Mouse (Mus musculus) liver (tissue): Measurements from ENCODE around the gene Nup214.
A peak's percentile ranks its signal among the peaks of the same experiment; 100 is the strongest.

Experiments used
- DNase-seq: peaks from one replicate; pipeline ENCODE4 v3.0.0-alpha.2; 2020; ENCODE audit warnings: mixed read lengths

Nup214 gene

GRCm38 (mm10) chr2:31974141-31974808 lies at the start of gene Nup214:
TSS of gene Nup214 (plus strand) at chr2:31974436.
- DNase-seq, result peak; percentile 98

GRCm38 (mm10) chr2:31924811-31925210 lies 49.4 kb upstream of the Nup214 start:
- DNase-seq, result no peak

GRCm38 (mm10) chr2:31925936-31926335 lies 48.3 kb upstream of the Nup214 start:
- no peak for DNase-seq

GRCm38 (mm10) chr2:31929664-31930063 lies 44.6 kb upstream of the Nup214 start:
- DNase-seq, result no peak

- DNase-seq, result no peak
Measured at GRCm38 (mm10) chr2:31934551-31934950, 39.7 kb upstream of the Nup214 start.

GRCm38 (mm10) chr2:31935054-31935453 lies 39.2 kb upstream of the Nup214 start:
- no peak for DNase-seq

- no peak for DNase-seq
Measured at GRCm38 (mm10) chr2:31938298-31938697, 35.9 kb upstream of the Nup214 start.

- DNase-seq, result no peak
Measured at GRCm38 (mm10) chr2:31943011-31943410, 31.2 kb upstream of the Nup214 start.

GRCm38 (mm10) chr2:31945580-31945979 lies 28.7 kb upstream of the Nup214 start:
- no peak for DNase-seq

DNA sequence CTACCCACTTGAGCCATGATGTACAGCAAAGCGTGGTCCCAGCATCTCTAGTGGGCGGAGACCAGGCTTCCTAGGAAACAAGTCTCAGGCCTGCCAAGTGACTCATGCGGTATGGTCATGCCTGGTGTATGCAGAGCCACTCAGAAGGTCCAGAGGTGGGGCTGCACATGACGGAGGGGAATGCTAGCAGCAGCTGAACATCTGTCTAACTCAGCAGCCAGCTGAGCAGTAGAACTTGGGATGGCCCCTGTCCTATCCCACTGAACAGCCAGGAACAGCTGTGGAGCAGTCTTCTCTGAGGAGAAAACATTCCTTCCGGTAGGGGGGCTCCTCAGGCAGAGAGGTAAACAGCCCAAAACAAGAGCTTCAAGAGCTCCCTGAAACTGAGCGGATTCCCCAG lies 25.8 kb upstream of the Nup214 start:
- DNase-seq, result no peak

GRCm38 (mm10) chr2:31948801-31949200 lies 25.4 kb upstream of the Nup214 start:
- DNase-seq, result no peak

DNA sequence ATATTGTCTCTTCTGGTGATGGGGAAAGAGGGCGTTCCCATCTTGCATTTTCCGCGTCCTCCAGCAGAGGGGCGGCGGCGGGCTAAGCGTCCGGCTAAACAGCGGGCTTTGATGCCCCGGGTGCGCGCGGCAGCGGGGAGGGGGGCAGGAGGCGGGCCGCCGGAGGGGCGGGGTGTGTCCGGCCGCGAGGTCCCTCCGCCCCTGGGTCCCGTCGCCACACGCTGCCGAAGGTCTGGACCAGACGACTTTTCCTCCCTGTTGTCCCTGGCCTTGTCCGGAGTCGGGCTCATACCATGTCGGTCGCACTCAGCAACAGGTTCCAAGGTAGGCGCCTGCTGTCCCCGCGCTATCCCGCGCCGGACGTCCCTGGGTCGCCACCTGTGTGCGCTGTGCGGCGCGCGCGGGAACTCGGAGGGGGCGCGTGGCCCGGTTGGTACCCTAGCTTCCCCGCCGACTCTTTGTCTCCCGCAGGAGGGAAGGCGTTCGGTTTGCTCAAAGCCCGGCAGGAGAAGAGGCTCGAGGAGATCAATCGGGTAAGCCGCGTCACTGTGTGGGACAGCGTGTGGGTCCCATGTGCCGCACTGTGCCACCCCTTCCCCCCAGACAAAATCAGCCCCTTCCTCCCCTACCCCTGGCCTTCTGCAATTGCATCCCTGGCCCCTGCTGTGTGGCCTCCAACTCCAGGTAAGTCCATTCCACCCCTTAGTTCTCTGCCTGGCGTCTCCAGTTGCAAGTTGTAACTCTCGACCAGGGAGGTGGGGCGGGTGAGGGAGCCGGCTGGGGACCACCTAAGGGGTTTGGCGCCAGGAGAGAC lies 24.0 kb upstream of the Nup214 start, which contains the start of gene Aif1l:
TSS of gene Aif1l (plus strand) at position 82 of the 814 bp plus-strand sequence.
- DNase-seq, result peak; percentile 55

DNA sequence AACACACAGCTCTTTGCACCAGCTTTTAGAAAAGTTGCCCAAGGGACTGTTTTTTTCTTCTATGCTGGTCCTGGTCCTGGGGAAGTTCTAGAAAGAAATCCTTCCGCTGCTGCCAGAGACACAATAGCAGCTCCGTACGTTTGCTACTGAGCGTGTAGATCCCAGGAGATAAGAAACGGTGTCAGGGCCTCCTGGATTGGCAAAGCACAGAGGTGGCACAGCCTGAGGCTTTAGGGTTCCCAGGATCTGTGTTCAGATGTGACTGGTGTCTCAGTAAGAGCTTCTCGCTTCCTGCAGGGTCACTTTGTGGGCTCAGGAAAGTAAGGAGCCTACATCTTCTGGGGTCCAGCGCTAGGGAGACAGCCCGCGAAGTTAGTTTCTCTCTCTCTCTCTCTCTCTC lies 23.3 kb upstream of the Nup214 start:
- DNase-seq, result no peak

- no peak for DNase-seq
Measured at GRCm38 (mm10) chr2:31952236-31952635, 22.0 kb upstream of the Nup214 start.

- DNase-seq, result no peak
Measured at GRCm38 (mm10) chr2:31952725-31953124, 21.5 kb upstream of the Nup214 start.

DNA sequence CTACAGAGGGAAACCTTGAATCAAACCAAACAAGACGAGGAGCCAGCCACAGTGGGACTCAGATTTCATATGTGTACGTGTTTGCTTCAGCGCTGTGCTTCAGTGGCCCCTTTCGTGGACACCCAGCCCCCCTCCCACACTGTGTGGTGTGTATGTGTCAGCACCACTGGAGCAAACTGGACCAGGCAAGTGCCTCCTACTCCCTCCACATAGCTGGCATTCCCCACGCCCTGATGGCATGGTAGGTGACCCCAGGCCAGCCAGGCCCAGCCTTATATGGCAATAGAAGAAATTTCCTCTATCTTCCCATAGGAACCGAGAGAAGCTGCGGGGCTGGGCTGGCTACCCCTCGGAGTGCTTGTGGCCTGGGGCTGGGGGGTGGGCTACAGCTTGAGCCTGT lies 20.5 kb upstream of the Nup214 start:
- no peak for DNase-seq

DNA sequence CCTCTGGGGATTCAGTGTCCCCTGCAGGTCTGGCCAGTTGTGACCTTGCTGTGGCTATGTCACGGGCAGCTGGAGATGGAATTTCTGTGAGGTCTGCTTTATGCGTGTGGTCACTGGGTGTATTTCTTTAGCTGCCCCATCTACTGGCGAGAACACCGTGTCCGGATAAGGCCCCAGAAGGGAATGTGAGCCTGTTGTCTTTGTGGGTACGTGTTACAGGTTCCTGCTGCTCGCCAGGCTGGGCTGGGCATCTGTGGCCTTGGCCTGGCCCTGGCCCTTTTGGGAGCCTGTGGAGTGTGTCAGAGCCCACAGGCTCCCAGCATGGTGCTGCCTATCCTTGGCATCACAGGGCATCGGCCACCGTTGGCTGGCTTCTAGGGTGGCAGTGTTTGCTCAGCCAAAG lies 19.5 kb upstream of the Nup214 start:
- no peak for DNase-seq

DNA sequence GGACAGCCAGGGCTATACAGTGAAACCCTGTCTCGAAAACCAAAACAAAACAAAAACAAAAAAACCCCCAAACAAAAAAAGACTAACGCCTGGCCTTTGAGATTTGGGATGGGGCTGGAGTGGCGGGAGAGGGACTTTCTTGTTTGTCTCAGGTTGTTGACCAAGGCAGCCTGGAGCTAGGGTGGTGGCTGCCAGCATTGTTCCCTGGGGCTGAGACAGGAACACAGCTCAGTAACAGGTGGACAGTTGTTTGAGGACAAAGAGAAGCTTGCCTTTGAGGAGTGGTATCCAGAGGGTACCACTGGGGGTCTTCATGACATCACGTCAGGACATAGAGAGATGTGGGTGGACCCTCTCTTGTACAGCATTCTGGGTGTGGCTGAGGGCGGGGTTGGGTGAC lies 18.6 kb upstream of the Nup214 start:
- no peak for DNase-seq

DNA sequence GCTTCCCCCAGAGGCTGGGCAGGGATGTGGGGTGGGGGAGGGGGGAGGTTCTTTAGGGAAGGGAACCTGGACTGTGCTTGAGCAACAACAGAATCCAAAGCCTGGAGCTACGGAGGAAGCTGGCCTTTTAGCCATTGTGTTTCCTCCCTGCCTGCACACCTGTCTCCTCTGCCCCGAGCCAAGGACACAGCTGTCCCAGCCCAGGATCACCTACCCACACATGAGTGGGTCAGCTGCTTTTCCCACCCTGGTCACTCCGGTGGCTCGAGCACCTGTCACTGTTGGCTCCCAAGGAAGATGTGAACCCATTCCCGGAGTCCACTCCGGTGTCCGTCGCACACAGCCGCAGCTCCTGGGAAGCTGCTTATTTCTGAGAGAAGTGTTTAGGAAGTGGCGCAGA lies 17.0 kb upstream of the Nup214 start:
- DNase-seq, result no peak

DNA sequence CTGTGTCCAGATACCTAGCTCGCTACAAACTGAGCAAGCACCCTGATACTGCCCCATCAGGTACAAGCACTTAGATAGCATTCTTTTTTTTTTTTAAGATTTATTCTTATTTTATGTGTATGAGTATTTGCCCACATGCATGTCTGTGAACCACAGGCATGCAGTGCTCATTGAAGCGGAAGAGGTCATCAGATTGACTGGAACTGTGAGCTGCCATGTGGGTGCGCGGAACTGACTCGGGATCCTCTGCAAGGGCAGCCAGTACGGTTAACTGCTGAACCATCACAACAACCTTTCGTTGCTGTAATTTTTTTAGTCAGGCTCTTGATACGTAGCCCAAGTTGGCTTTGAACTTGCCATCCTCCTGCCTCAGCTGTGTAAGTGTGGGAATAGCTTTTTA lies 13.2 kb upstream of the Nup214 start:
- no peak for DNase-seq

DNA sequence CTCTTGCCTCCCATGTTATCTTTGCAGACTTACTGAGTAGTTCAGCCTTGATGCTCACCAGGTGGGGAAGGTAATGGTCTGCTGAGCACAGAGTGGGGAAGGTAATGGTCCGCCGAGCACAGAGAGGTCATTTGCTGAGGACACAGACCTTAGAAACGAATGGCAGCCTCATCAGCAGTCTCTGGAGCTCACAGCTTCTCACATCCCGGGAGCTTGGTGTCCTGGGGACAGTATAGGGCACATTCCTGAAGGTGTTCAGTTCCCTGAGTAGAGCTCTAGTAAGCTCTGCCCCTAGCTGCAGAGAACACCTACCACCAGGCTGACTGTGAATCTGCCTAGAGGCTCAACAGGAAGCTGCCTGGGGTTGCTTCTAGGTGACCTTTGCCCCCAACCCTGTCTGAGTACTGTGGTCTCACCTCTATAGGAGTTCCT lies 12.4 kb upstream of the Nup214 start:
- DNase-seq, result no peak

DNA sequence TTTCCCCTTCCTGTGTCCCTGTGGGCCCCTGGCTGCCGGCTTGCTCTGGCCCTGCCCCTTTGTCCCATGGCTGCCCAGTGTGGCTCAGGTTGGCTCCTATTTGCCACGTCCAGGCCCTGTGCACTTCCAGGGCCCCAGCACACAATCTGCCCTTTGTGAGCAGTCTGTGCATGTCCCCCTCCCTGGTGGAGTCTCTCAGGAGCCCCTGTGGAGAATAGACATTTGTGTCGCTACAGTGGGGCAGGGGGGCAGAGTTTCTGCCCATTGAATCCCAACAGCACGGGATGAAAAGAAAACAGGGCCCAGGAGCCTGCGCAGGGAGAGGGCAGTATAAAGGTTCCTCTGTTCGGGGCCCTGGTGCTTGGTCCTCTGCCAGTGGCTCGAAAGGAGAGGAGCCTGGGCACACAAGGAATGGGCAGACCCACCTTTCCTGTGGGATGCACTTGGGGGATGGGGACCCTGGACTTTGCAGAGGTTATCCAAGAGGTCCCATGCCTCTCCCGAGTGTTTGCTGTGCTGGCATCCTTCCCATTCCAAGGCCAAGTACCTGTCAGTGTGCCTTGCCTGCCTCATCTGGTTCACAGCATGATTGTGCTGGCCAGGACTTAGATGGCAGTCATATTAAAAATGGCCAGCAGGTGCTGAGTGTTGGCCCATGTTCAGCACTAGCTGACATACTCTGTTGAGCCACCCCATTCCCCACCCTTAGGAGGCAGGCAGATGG lies 11.6 kb upstream of the Nup214 start:
- no peak for DNase-seq

- DNase-seq, result no peak
Measured at GRCm38 (mm10) chr2:31963491-31963890, 10.7 kb upstream of the Nup214 start.

DNA sequence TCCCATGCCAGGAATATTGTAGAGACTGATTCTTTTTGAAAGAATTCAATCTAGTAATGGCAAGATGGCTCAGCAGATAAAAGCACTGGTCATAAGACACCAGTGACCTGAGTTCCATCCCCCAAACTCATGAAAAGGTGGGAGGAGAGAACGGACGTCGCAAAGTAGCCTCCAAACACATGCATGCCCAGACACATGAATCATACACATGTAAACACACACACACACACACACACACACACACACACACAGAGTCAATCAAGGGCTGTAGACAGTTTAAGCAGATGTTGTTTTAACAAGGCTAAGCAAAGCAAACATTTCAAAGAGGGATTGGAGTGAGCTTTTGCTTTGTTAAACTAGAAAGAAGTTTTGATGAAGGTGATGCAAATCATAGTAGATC lies 10.0 kb upstream of the Nup214 start:
- DNase-seq, result no peak
